Mouse (Mus musculus) right cerebral cortex, postnatal 10 days (tissue): ENCODE data around the gene Cd47.

Experiments used
- DNase-seq, 2 experiments: peaks; one replicate each; pipeline ENCODE4 v3.0.0; 2021; ENCODE audit warnings: low spot score in 2 of 2

The Cd47 gene

GRCm38 (mm10) chr16:49951288-49951691, 151.0 kb downstream of the Cd47 start:
- peak in 1 of 2 experiments; percentile 45 for DNase-seq

- no peak for DNase-seq
Observed at GRCm38 (mm10) chr16:49951925-49952523, 151.7 kb downstream of the Cd47 start.

- no peak for DNase-seq
Observed at GRCm38 (mm10) chr16:49953817-49954216, 153.5 kb downstream of the Cd47 start.

GRCm38 (mm10) chr16:49954909-49955308, 154.6 kb downstream of the Cd47 start:
- DNase-seq, result no peak

- DNase-seq, result no peak
Observed at GRCm38 (mm10) chr16:49955325-49955724, 155.0 kb downstream of the Cd47 start.

GRCm38 (mm10) chr16:49955952-49956351, 155.6 kb downstream of the Cd47 start:
- no peak for DNase-seq

GRCm38 (mm10) chr16:49956531-49957302, 156.4 kb downstream of the Cd47 start:
- no peak for DNase-seq

GRCm38 (mm10) chr16:49958900-49959436, 158.6 kb downstream of the Cd47 start:
- no peak for DNase-seq

- no peak for DNase-seq
Observed at GRCm38 (mm10) chr16:49962305-49962704, 162.0 kb downstream of the Cd47 start.

- no peak for DNase-seq
Observed at GRCm38 (mm10) chr16:49964321-49964986, 164.1 kb downstream of the Cd47 start.
